Mouse (Mus musculus) urinary bladder, adult 18-20 months (tissue): ENCODE data around the gene Lrch1.

ENCODE experiments used
- DNase-seq, 2 experiments: peaks; one replicate each; pipeline ENCODE4 v3.0.0; 2022; ENCODE audit warnings: low spot score in 2 of 2, mixed read lengths in 2 of 2

The Lrch1 gene

DNA sequence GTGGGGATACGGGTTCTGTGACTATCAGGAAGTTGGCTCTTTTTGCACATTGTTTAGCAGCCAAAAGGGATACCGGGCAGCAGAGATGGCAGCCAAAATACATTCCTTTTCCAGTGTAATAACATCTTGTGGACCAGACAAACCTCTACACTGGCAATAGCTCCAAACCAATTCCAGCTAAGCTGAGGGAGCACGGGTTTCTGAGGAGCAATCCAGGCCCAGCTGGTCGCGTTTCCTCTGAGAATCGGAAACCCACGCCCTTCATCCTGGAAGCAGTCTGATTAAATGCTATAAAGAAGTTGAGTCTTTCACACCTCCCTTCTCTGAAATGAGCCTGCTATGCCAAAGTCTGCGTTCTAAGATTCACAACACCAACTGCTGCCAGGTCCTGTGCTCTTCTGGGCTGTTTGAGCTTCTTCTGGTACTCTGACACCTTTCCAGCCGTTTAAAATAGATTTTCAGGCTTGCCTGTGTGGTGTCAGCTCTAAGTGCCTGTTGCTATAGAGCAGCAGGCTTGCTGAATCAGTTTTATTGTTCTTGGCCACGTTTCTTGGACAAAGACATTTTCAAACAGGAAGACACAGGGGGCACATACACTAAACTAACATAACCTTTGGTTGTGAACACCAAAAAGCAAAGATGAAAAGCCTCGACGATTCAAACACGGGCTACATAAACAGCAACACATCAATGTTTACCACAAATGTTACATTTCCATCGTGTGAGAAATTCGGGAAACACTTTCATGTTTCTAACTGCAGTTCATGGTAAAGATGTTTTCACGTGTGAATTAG, 94.5 kb downstream of the Lrch1 start:
- DNase-seq, result no peak

DNA sequence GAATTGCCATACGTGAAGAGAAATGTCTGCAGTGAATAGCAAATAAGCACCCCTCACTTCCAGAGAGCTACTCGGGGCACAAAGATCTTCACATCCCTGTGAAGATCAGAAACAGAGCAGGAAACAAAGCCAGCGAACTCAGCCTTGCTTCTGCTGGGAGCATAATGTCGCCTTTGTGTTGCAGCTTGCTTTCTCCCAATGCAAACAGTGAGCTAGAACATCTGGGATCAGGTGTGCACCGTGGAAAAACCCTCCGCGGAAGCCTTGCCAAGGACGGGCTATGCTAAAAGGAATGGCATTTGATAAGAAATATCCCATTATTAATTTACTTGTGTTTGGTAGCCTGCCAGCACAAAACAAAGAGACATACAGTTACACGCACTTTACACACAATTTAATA, 95.8 kb downstream of the Lrch1 start:
- no peak for DNase-seq

DNA sequence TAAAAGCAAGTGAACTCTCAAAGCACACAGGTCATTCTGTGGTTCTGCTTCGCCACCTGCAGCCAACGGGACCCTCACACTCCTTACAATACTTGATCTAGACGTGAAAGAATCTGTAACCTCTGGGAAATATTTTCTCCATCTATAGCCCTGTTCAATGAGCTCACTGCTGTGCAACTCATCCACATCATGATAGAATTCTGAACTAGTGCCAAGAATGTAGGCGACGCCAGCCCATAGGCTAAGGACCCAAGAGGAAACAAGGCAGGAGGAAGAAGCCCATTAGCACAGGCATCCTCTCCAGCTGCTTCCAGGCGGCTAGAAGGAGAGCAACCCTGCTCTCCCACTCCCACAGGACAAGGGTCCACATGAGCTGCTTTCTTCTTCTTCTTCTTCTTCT, 98.7 kb downstream of the Lrch1 start:
- DNase-seq, result no peak

DNA sequence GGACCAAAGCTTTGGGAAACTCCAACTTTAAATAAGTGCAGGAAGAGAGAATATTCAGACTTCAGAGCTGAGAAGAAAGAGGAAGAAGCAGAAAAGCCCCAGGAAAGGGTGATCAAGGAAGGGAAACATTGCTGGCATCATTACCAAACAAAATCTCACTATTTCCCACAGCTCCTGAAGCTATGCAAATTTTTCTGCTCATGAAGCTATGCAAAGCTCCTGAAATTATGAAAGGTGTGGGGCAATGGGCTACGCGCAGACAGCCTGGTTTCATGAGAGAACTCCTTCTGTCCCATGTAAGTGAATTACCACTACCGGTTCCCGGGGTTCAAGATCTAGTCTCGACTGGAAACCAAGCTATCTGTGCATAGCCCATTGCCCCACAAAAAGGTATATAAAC, 99.5 kb downstream of the Lrch1 start:
- DNase-seq, result no peak

DNA sequence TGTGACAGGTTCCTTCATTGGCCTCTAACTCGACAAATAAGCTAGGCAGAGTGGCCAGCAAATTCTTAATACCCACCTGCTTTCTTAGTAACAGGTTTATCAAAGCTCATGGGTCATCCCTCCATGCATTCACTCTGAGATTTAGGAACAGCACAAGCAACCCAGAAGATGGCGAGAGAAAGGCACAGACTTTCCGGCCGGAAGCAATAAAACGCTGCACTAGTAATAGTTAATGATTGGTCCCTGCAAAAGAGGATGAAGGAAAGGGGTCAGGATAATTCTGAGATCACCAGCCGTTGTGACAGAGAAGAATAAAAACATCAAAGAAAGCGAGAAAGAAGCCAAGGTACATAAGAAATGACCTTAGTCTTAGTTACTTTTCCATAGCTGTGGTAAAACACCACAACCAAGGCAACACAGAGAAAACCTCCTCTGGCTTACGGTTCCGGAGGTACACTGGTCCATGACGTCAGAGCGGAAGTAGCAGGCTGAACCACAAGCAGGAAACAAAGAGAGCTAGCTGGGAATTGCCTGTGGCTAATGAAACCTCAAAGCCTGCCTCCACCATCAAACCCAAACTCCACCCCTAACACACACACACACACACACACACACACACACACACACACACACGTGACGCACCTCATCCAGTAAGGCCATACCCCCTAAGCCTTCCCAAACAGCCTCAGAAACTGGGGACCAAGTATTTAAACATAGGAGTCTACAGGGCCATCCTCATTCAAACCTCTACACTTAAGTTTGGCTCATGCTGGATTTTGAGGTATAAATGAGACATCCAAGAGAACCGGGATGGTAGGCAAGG, 100.2 kb downstream of the Lrch1 start:
- no peak for DNase-seq

DNA sequence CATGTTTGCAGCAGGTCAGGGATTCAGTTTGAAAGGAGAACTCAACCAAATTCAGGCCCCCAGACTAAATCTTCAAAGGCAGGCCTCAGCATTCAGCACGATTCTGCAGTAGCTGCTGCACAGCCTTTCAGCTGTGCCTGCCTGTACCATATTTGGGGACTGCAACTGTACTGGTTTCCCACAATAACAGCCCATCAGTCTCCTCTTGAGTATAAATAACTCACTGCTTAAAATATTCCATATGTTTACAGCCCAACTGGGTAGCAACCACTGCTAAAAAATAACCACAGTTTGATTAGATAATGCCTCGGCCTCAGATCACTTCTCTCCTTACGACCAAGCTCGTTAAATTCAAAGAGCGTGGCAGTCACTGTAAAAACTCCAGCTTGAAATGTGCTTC, 101.0 kb downstream of the Lrch1 start:
- DNase-seq, result no peak

DNA sequence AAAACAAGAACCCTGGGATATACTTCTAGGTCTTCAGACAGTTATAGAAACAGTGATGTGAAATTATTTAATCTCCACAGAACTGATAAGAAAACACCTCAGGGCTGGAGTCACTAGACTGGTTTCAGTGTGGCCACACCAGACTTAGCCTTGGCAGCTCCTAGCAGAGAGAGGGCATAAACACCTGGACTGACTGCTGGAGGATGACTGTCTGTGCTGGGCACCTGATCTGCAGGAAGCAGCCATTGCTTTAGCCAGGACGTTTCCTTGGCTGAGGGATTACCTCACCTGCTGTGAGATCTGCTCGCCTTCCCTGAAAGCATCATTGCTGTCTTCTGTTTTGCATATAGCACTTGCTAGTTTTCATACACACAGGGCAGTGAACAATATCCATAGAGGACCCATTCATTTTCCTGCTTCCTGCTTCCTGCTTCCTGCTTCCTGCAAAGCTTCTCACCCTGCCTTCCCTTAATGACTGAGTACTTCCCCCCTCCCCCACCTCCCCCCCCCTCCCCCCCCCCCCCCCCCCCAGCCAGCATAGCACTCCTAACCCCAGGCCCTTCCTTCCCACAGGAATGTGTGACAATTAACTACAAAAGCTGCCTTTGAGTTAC, 101.9 kb downstream of the Lrch1 start:
- DNase-seq, result no peak

DNA sequence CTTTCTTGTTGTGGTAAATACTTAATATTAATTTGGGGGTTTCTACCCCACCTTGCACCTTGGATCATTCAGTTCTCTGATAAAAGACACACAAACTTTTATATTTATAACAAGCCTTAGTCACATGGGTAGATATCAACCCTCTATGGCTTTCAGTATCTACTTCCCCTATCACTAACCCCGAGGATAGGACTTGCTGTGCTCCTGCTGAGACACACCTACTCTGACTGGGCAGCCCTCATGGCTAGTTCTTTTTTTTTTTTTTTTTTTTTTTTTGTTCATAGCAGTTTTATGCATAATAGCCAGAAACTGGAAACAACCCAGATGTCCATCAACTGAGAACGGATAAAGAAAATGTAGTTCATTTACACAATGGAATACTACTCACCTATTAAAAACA, 106.0 kb downstream of the Lrch1 start:
- no peak for DNase-seq

DNA sequence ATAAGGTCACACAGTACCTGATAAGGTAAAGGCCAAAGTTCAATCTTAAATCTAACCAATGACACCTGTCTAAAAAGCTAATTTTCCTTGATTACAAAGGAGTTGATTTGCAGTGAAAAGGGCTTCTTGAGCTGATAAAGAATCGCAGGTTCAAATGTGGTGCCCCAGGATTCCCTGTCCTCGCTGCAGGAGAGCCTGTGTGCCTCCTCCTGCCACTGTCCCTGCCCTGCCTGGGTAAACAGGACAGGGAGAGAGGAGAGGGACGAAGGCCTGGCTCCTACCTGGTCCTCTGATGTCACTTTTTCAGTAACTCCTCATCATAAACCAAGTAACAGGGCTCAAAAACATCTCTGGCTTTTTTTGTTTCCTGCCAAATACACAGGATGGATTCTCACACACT, 106.4 kb downstream of the Lrch1 start:
- DNase-seq, result no peak

DNA sequence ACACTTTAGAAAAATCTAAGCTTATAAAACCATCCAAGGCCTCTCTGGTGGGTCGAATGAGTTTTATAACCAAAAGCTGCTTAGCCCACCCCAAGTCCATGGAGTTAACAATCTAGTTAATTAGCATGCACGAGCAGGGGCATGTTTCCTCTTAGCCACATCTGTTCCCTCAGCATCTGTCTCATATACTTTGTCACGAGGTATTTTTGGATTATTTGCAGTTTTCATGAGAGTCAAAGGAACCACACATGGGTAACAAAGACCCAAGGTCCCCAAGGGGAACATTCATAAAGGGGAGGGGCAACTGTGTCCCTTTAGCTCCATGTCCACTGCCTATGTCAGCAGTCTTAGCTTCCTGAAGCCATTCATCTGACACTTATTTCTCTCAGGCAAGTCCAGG, 106.9 kb downstream of the Lrch1 start:
- no peak for DNase-seq

DNA sequence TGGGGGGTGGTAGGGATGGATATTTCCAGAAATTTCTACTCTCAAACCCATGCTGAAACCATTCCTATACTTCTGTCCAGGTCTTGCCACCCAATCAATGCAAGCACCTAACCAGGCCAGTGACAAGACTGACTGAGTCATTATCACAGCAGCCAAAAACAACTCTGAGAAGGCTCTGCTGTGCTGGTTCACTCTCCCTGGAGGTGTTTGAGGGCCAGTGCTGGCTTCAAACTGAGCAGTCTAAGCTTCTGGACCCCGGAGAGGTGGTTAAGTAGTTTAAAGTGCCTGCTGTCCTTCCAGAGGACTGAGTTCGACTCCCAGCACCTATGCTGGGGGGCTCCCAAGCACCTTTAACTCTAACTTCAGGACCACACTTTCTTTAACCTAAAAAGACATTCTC, 107.3 kb downstream of the Lrch1 start:
- no peak for DNase-seq

DNA sequence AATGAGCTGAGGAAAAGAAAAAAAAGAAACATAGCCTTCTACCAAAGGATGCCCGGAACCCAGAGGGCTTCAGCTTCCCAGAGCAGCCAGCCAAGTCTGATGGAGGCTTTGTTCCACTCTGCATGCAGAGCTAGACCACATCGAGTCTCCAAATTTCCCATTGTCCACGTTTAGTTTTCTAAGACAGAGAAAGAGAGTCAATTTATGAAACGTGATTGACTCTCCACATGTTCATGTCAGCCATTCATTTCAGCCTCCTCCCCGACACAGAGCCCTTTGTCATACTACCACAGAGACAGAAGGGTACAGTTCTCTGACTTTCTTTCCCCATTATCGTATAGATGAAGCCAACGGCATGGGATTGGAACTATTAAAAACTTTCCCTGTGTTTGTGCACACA, 108.9 kb downstream of the Lrch1 start:
- DNase-seq, result no peak

DNA sequence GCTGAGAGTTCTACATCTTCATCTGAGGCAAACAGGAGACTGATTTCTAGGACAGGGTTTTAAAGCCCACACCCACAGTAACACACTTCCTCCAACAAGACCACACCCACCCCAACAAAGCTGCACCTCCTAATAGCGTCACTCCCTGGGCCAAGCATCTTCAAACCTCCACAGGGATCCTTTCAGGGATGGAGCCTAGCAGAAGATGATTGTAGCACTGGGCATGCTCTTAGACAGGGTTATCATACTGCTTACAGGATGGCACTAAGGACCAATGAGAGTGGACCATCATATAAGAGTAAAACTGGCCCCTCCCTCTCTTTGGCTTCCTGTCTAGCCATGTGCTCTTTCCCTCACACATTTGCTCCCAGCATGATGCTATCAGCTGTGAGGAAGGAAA, 112.7 kb downstream of the Lrch1 start:
- no peak for DNase-seq

DNA sequence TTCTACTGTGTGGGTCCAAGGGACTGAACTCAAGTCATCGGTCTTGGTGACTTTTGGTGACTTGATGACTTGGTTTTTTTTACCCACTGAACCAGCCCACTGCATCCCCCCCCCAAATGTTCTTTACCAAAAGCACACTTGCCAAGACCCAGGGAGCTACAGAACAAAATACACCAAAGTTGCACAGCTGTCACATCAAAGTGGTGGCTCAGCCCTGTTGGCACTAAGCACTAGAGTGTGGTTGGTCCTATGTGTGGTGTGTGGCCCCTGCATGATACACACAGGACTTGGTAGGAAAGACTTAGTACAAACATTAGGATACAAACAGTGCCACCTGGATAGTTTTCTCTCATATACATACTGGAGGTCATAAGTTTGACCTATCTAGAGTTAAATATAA, 113.5 kb downstream of the Lrch1 start:
- DNase-seq, result no peak

DNA sequence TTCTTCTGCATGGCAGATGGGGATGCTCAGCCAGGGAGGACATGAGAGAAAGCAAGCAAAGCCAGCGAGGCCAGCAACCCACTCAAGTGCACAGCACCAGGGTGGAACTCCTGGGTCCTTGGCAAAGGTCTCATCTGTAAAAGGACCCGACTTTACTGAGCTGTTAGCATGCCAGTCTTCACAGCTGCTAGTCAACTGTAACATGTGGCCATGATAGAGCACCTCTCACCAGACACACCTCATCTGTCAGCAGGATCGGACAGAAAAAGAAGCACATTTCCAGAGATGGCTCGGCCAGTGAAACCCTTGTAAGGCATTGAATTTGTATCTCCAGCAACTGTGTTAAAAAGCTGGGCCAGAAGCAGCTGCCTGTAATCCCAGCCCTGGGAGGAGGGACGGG, 116.0 kb downstream of the Lrch1 start:
- DNase-seq, result no peak

DNA sequence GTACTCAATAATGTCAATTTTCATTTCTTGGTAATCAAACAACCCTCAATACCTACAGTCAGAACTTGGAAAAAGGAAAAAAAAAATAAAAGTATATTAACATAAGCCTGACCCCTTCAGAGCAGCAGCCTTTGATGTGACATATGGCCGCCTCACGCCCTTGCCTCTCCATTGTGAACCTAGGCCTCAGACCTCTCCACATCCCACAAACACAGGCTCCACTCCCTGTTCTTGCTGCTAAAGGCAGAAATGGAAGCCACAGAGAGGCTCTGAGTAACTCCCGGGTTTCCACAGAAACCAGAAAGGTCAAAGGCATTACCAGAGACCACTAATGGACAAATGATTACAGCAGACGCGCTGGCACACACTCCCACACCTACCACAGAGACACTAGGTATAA, 116.6 kb downstream of the Lrch1 start:
- DNase-seq, result no peak

DNA sequence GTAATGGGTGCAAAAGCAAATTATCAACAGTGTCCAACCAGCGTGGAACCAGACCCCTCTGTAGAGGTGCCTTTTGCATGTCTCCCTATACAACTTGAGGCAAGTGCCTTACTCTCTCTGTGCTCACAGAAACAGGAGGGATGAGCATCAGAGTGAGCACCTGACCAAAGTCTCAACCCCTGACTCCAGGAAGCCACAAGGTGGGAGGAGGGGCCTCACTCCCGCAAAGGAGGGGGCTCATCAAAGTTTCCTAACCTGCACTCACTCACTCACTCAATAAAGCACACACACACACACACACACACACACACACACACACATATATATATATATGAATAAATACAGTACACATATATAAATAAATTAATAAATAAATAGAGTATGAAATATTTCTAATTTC, 117.1 kb downstream of the Lrch1 start:
- DNase-seq, result no peak

DNA sequence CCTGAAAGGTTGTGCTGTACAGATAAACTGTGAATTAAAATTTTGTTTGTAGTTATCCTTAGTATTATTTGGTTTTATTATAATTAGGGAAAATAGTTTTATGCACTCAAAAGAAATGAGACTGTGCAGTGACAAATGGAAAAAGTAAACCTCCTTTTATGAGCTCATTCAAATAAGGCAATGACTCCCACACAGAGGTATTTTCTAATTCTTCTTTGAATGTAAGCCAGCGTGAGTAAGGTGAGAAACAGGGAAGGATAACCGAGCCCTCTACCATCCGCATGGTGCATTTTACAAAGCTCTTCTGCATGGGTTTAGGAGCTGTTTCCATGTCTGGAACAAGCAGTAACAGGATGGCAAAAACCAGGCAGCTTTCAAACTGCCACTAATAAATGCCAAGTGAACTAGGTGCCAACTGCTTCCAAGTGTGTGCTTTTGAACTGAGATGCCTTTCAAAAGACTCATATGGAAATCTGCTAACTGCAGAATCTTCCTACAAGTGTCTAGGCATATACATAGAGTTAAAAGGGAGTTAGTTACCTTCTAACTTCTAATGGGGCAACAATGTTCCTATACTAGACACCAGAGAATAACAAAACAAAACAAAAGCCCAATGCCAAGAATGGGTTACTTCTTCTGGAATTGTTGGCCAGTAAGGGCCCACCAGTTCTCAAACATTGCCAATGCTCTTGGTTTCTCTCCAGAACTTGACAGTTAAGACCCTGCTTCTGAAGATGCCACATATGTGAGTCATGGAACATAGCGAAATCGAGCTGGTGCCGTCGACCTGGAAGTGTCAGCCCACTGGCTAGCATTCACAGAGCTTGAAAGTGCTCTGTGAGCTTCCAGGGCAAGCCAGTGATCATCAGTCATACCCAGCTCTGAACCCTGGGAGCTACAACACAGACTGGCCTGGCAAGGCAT, 124.7 kb downstream of the Lrch1 start:
- DNase-seq, result no peak

DNA sequence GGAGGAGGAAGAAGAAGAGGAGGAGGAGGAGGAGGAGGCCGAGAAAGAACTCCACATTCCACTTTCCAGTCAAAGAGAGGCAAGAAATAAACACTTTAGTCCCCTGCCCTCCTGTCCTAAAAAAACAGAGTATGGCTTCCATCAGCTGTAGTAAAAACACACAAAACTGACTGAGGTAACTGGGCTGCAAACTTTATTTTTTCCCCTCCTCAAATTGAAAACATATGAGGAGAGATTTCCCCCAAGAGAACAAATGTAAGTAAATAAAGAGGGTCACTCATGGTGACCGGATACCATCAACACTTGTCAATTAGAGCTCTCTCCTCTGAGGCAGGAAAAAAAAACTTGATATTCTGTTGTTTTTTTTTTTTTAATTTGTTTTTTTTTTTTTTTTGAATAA, 125.6 kb downstream of the Lrch1 start:
- DNase-seq, result no peak

DNA sequence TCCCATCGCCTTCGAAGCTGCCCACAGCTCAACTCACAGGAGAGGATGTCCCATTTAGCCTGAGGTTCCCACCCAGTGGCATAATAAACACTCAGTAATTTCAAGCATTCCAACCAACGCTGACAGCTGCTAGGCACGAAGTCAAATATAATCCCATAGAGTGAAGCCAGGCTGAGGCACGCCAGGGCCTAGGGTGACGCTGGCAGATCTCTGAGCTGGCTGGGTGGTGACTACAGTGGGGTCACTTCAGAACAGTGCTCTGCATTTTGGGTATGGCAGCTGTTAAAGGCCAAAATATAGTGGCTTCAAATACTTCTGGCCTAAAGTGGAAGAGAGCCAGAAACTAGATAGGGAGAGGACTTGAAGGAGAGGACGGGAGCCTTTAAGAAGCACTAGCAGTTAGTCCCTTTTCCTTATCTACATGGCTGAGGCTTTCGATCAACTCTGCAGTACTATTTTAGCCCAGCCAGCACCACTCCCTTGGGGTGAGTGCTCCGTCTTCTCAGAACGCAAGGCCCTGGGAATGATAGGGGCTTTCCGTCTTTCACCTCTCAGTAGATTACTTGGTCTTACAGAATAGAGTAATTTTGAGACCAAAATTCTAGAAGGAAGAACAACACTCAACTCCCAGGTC, 127.4 kb downstream of the Lrch1 start:
- no peak for DNase-seq

DNA sequence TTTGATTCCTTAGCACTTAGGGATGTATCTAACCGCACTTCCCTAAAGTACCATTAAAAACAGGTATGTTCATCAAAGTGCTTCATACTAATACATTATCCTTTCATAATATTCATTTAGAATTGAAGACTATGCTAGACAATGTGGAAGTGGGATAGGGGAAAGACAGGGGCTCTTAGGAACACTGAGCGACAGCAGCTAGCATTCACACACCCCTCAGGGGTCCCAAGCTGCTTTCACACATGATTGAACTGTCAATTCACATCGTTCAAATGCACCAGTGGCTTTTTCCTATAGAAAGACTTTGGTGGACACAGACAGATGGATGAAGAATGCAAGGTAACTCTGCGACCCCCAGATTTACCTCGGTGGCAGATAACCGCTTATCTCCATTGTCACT, 131.0 kb downstream of the Lrch1 start:
- DNase-seq, result no peak
